In genomic region chr8:117297913-117298518, GRCm38 (mm10) we compare ENCODE assay signal across 9 mouse cellular contexts. TPM values are rescaled to one million over a fixed set of nuclear protein-coding genes. Genes with fewer than 3 reads are reported as not detected.
DNase-seq lines count a peak whose midpoint lies in the region; ATAC-seq and TF ChIP-seq lines count a peak whose summit lies in the region.
"Had no signal": no experiment of that assay in that cellular context is flagged by ENCODE, and none has a peak within 500 bp of the region (broad histone marks: within the 10 kb centered on the region; RNA-seq: fewer than 3 reads in every experiment).

No protein-coding gene starts in this region.

- H3K4me2 ChIP-seq in liver, embryonic 15.5 days, result peak overlapping the region; percentile 71
- H3K4me2 ChIP-seq in midbrain, embryonic 14.5 days (ENCODE audit: low read length), result no peak overlapping the region

- 11% methylated on average over 12 of the region's 12 CpGs for WGBS in liver, embryonic 15.5 days (ENCODE audit: insufficient replicate concordance)
- 88% methylated on average over 12 of the region's 12 CpGs for WGBS in midbrain, embryonic 14.5 days

- no peaks in the 10 kb centered on the region for H3K9me3 ChIP-seq in E14TG2a.4 (ENCODE audit: low read length)
- no peaks in the 10 kb centered on the region for H3K9me3 ChIP-seq in liver, embryonic 15.5 days (replicated peaks)
- H3K9me3 ChIP-seq in midbrain, embryonic 14.5 days (ENCODE audit: control insufficient read depth, low read length), result no peaks in the 10 kb centered on the region

- intact Hi-C loops in heart, postnatal 36 days (cut with DNase I), result loop anchor here (2.0 kb wide), 1 partner anchor 41 kb away; the partner anchor contains the start of gene Cmip

- H3K27me3 ChIP-seq in E14TG2a.4 (ENCODE audit: insufficient read depth, low read length), result no peaks in the 10 kb centered on the region
- H3K27me3 ChIP-seq in liver, embryonic 15.5 days, result no peaks in the 10 kb centered on the region
- no peaks in the 10 kb centered on the region for H3K27me3 ChIP-seq in midbrain, embryonic 14.5 days (ENCODE audit: control insufficient read depth, insufficient read depth, low read length)

- H3K9ac ChIP-seq in liver, embryonic 15.5 days, result peak overlapping the region; percentile 50
- no peak overlapping the region for H3K9ac ChIP-seq in midbrain, embryonic 14.5 days (replicated peaks; ENCODE audit: low read length)

- peak overlapping the region; percentile 96 for H3K27ac ChIP-seq in liver, embryonic 15.5 days (replicated peaks)
- no peak overlapping the region for H3K27ac ChIP-seq in midbrain, embryonic 14.5 days (replicated peaks; ENCODE audit: low read depth, low read length)

- H3K4me3 ChIP-seq in E14TG2a.4 (replicated peaks; ENCODE audit: low read length), result 0 out of 2 replicates have a peak overlapping the region, but pooled peaks have one; percentile 3
- H3K4me3 ChIP-seq in liver, embryonic 15.5 days (replicated peaks), result peak overlapping the region; percentile 28
- H3K4me3 ChIP-seq in midbrain, embryonic 14.5 days (replicated peaks; ENCODE audit: low read depth, low read length), result no peak overlapping the region
- H3K4me3 ChIP-seq: myocyte had no signal

- peaks cover 16% of the 10 kb centered on the region; the same call in 1 of the 2 replicates for H3K36me3 ChIP-seq in E14TG2a.4 (ENCODE audit: insufficient read depth, low read length)
- no peaks in the 10 kb centered on the region for H3K36me3 ChIP-seq in liver, embryonic 15.5 days (replicated peaks)
- H3K36me3 ChIP-seq in midbrain, embryonic 14.5 days (ENCODE audit: control insufficient read depth, insufficient read depth, low read length), result no peaks in the 10 kb centered on the region

- peak; percentile 98 for ATAC-seq in liver, embryonic 15.5 days (ENCODE audit: insufficient read depth)
- ATAC-seq in midbrain, embryonic 14.5 days (ENCODE audit: low FRiP score, low TSS enrichment), result no peak

- TF ChIP-seq CTCF in E14TG2a.4 (conservative IDR thresholded peaks at IDR 0.05; ENCODE audit: low read length), result no peak

- DNase-seq in c-Kit-negative CD71-positive TER-119-positive erythroid progenitor cells, embryonic 14.5 days (ENCODE audit: low read depth, low spot score), result peak; percentile 68
- DNase-seq in heart, postnatal 36 days, result peak; percentile 42 to 54
- DNase-seq in yolk sac, embryonic 10.5 days (ENCODE audit: low spot score), result peak; percentile 36
- no peak for DNase-seq in frontal cortex, postnatal 36 days (ENCODE audit: low spot score in 2 of 2)
- no peak for DNase-seq in midbrain, embryonic 14.5 days
- no peak for DNase-seq in thymus, postnatal 36 days

- peaks cover 86% of the 10 kb centered on the region for H3K4me1 ChIP-seq in E14TG2a.4 (replicated peaks; ENCODE audit: low read depth, low read length)
- peaks cover 95% of the 10 kb centered on the region for H3K4me1 ChIP-seq in liver, embryonic 15.5 days (replicated peaks)
- peaks cover 27% of the 10 kb centered on the region for H3K4me1 ChIP-seq in midbrain, embryonic 14.5 days (ENCODE audit: control insufficient read depth, insufficient read depth, low read length)

RNA-seq across cellular contexts. Expression of gene Cmip, which starts 41.2 kb away (rescaled TPM):
- 10 to 100 TPM; 20.3 to 25.1 TPM for total RNA-seq in heart, postnatal 36 days (2021)
- 11.5 and 15.7 TPM in 2 replicates for polyA plus RNA-seq in liver, embryonic 15.5 days (2015; fragmentation: Nextera tagmentation; extraction: Ambion mirVana)
- 106 and 128 TPM in 2 replicates for polyA plus RNA-seq in midbrain, embryonic 14.5 days (2014; fragmentation: Nextera tagmentation; extraction: Ambion mirVana)

Comparison
In these comparisons a context has a peak if more than half of its experiments do, and no peak if none do; other contexts are left out.
1. DNase-seq: peak in c-Kit-negative CD71-positive TER-119-positive erythroid progenitor cells, embryonic 14.5 days (single experiment), heart, postnatal 36 days (2 of 2) and yolk sac, embryonic 10.5 days (single experiment); none in frontal cortex, postnatal 36 days (0 of 2), midbrain, embryonic 14.5 days (single experiment) and thymus, postnatal 36 days (0 of 2).